Mouse (Mus musculus): ENCODE results near the gene Mbd4. TPM values are rescaled to one million over a fixed set of nuclear protein-coding genes. Genes with fewer than 3 reads are reported as not detected.

Gene Mbd4
- polyA plus RNA-seq, 1 experiment from 2014 or later = 8.0 TPM

Other genes with a start within 250 kb of the Mbd4 start
- gene Raf1, start 176.7 kb downstream of the Mbd4 start, polyA plus RNA-seq (2015; fragmentation: Nextera tagmentation; extraction: Ambion mirVana) = 36.1 and 38.6 TPM in 2 replicates
- gene Tmem40, start 91.0 kb downstream of the Mbd4 start, polyA plus RNA-seq (2015; fragmentation: Nextera tagmentation; extraction: Ambion mirVana) = 24.7 and 29.2 TPM in 2 replicates
- gene Cand2, start 78.8 kb downstream of the Mbd4 start, polyA plus RNA-seq (2015; fragmentation: Nextera tagmentation; extraction: Ambion mirVana) = 2.9 and 3.0 TPM in 2 replicates
- 836 and 1,114 TPM in 2 replicates for gene Rpl32, start 44.6 kb downstream of the Mbd4 start, polyA plus RNA-seq (2015; fragmentation: Nextera tagmentation; extraction: Ambion mirVana)
- 0.06 and 0.15 TPM in 2 replicates for gene Efcab12, start 15.0 kb downstream of the Mbd4 start, polyA plus RNA-seq (2015; fragmentation: Nextera tagmentation; extraction: Ambion mirVana)
- 2.2 and 2.6 TPM in 2 replicates for gene Ift122, start 99 bp upstream of the Mbd4 start, polyA plus RNA-seq (2015; fragmentation: Nextera tagmentation; extraction: Ambion mirVana)
- gene Rho, start 78.4 kb upstream of the Mbd4 start, polyA plus RNA-seq (2015; fragmentation: Nextera tagmentation; extraction: Ambion mirVana) = not detected in 2 replicates
- gene H1foo, start 91.6 kb upstream of the Mbd4 start, polyA plus RNA-seq (2015; fragmentation: Nextera tagmentation; extraction: Ambion mirVana) = not detected in 2 replicates
- 8.1 and 9.7 TPM in 2 replicates for gene Plxnd1, start 141.6 kb upstream of the Mbd4 start, polyA plus RNA-seq (2015; fragmentation: Nextera tagmentation; extraction: Ambion mirVana)

Measured in liver, embryonic 15.5 days (tissue).